Mouse (Mus musculus) hindbrain, embryonic 16.5 days (tissue): ENCODE measurements at regions not wholly inside any gene's neighbourhood (a gene's known extent, or its start where the extent isn't known, plus 50 kb on each side); places are given as distances from the start of the nearest gene placed in this dataset.
"Not testable (repeated sequence)": the region's sequence is repeated elsewhere in the genome, so short reads cannot be mapped to it uniquely, and the experiment has no call there.

Experiments used
- ATAC-seq: fragments of 200-750 bp; cut with Nextera tagmentation; 2 replicates; pipeline ENCODE4 v1.8.0; 2017; ENCODE audit warnings: moderate TSS enrichment, moderate library complexity
- H3K27ac ChIP-seq: fragments of 300-500 bp; sonication (generic); 2 replicates; pipeline ENCODE4 v1.5.1; 2014; ENCODE audit warnings: low read depth, mild to moderate bottlenecking, control low read depth, low read length, moderate library complexity
- H3K27me3 ChIP-seq: fragments of 300-500 bp; sonication (generic); replicated peaks from 2 replicates; pipeline ENCODE4 v1.6.1; 2014; ENCODE audit warnings: low read length; ENCODE audit not compliant: control insufficient read depth, insufficient read depth
- H3K36me3 ChIP-seq: fragments of 300-500 bp; sonication (generic); 2 replicates; pipeline ENCODE4 v1.6.1; 2014; ENCODE audit warnings: mild to moderate bottlenecking, low read length, moderate library complexity, mixed read lengths; ENCODE audit not compliant: control insufficient read depth, insufficient read depth
- H3K4me1 ChIP-seq: fragments of 300-500 bp; sonication (generic); 2 replicates; pipeline ENCODE4 v1.6.1; 2014; ENCODE audit warnings: low read depth, low read length; ENCODE audit not compliant: control insufficient read depth, insufficient read depth
- H3K4me2 ChIP-seq: fragments of 300-500 bp; sonication (generic); 2 replicates; pipeline ENCODE4 v1.6.1; 2014; ENCODE audit warnings: mild to moderate bottlenecking, low read length, control low read depth, moderate library complexity
- H3K4me3 ChIP-seq: fragments of 300-500 bp; sonication (generic); 2 replicates; pipeline ENCODE4 v1.5.1; 2014; ENCODE audit warnings: mild to moderate bottlenecking, low read length, control low read depth, moderate library complexity
- H3K9ac ChIP-seq: fragments of 300-500 bp; sonication (generic); 2 replicates; pipeline ENCODE4 v1.6.1; 2014; ENCODE audit warnings: low read depth, mild to moderate bottlenecking, control low read depth, low read length, moderate library complexity
- H3K9me3 ChIP-seq: fragments of 300-500 bp; sonication (generic); 2 replicates; pipeline ENCODE4 v1.6.1; 2014; ENCODE audit warnings: mild to moderate bottlenecking, low read length, moderate library complexity; ENCODE audit not compliant: control insufficient read depth
- WGBS: fragments of 180-500 bp; shearing (Covaris S2); extraction: QIAGEN DNeasy Blood & Tissue Kit; methylation state at CpG from one replicate; pipeline ENCODE4 v1.1.7; 2014; 5-methylcytosine and 5-hydroxymethylcytosine counted together

- Histone ChIP-seq H3K27me3 (no peaks in the 10 kb centered on the region), H3K9ac (no peak overlapping the region), H3K9me3 (no peaks in the 10 kb centered on the region), H3K4me3 (no peak overlapping the region), H3K4me2 (no peak overlapping the region), H3K36me3 (no peaks in the 10 kb centered on the region), H3K27ac (no peak overlapping the region), H3K4me1 (no peaks in the 10 kb centered on the region)
- ATAC-seq = no peak
- 64% methylated on average over 5 of the region's 5 CpGs for WGBS
Observed at GRCm38 (mm10) chr6:144919750-144920149, 138.0 kb upstream of the Sox5 start.

DNA sequence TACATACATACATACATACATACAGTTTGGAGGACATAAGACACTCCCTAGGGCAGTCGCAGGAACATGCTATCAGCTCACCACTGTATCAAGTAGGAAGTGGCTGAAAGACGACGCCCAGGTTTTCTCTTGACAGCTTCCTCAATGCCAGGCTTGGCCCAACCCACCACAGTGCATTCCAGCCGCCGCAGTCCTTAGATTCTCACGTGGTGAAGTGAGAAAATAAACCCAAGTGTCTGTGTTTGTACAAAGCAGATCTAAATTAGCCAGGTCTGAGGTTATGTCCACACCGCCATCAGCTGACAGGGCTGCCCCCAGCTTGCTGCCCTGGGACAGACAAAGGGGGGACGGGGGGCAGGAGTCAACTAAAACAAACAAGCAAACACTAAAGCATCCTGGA, 135.4 kb upstream of the Sox5 start:
- H3K4me3 ChIP-seq = no peak overlapping the region
- no peak overlapping the region for H3K27ac ChIP-seq
- no peak overlapping the region for H3K9ac ChIP-seq
- H3K9me3 ChIP-seq = no peaks in the 10 kb centered on the region
- H3K27me3 ChIP-seq = no peaks in the 10 kb centered on the region
- no peak for ATAC-seq
- no peaks in the 10 kb centered on the region for H3K36me3 ChIP-seq
- no peak overlapping the region for H3K4me2 ChIP-seq
- no peaks in the 10 kb centered on the region for H3K4me1 ChIP-seq
- WGBS = 63% methylated on average over 8 of the region's 8 CpGs

GRCm38 (mm10) chr6:144911781-144912180, 130.0 kb upstream of the Sox5 start:
- Histone ChIP-seq H3K9ac (no peak overlapping the region), H3K4me2 (no peak overlapping the region), H3K36me3 (no peaks in the 10 kb centered on the region), H3K4me3 (no peak overlapping the region), H3K27me3 (no peaks in the 10 kb centered on the region), H3K4me1 (no peaks in the 10 kb centered on the region), H3K27ac (no peak overlapping the region), H3K9me3 (no peaks in the 10 kb centered on the region)
- WGBS = 74% methylated on average over 7 of the region's 7 CpGs
- no peak for ATAC-seq

DNA sequence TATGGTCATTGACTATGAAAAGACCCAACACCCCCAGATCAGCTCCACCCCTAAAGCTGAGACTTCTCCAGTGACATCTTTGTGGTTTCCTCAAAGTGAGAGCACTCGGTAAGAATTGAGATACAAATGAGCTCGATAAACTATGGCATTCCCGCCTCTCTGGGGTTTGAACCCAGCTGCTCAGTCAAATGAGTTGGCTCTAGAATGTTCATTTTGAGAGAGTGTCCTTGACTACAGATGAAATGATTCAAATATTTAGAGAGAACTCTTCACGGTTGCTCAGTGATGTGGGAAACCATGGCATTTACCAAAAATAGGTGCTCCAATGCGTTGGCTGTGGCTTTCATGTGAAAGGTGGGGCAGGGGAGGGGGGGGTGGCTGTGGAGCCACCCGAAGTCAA, 128.6 kb upstream of the Sox5 start:
- no peak for ATAC-seq
- no peak overlapping the region for H3K4me2 ChIP-seq
- H3K9ac ChIP-seq = no peak overlapping the region
- no peaks in the 10 kb centered on the region for H3K9me3 ChIP-seq
- 81% methylated on average over 6 of the region's 6 CpGs for WGBS
- H3K36me3 ChIP-seq = no peaks in the 10 kb centered on the region
- no peak overlapping the region for H3K4me3 ChIP-seq
- H3K27ac ChIP-seq = no peak overlapping the region
- no peaks in the 10 kb centered on the region for H3K4me1 ChIP-seq
- H3K27me3 ChIP-seq = no peaks in the 10 kb centered on the region

GRCm38 (mm10) chr6:144908646-144909045, 126.9 kb upstream of the Sox5 start:
- no peak overlapping the region for H3K9ac ChIP-seq
- no peak overlapping the region for H3K27ac ChIP-seq
- no peak overlapping the region for H3K4me3 ChIP-seq
- no peaks in the 10 kb centered on the region for H3K9me3 ChIP-seq
- 95% methylated on average over 11 of the region's 11 CpGs for WGBS
- no peak overlapping the region for H3K4me2 ChIP-seq
- H3K27me3 ChIP-seq = no peaks in the 10 kb centered on the region
- no peaks in the 10 kb centered on the region for H3K4me1 ChIP-seq
- ATAC-seq = no peak
- H3K36me3 ChIP-seq = no peaks in the 10 kb centered on the region

GRCm38 (mm10) chr6:144903156-144903555, 121.4 kb upstream of the Sox5 start:
- Histone ChIP-seq H3K27me3 (no peaks in the 10 kb centered on the region), H3K9me3 (no peaks in the 10 kb centered on the region), H3K9ac (no peak overlapping the region), H3K4me2 (no peak overlapping the region), H3K4me1 (no peaks in the 10 kb centered on the region), H3K36me3 (no peaks in the 10 kb centered on the region), H3K4me3 (no peak overlapping the region), H3K27ac (no peak overlapping the region)
- 42% methylated on average over 10 of the region's 10 CpGs for WGBS
- ATAC-seq = no peak

- ATAC-seq = no peak; the same call in 1 of the 2 replicates
- no peak overlapping the region for H3K4me2 ChIP-seq
- no peaks in the 10 kb centered on the region for H3K9me3 ChIP-seq
- no peaks in the 10 kb centered on the region for H3K4me1 ChIP-seq
- no peaks in the 10 kb centered on the region for H3K36me3 ChIP-seq
- 72% methylated on average over 20 of the region's 20 CpGs for WGBS
- no peak overlapping the region for H3K27ac ChIP-seq
- no peaks in the 10 kb centered on the region for H3K27me3 ChIP-seq
- H3K9ac ChIP-seq = no peak overlapping the region
- no peak overlapping the region for H3K4me3 ChIP-seq
Observed at GRCm38 (mm10) chr6:144902267-144902995, 120.7 kb upstream of the Sox5 start.

DNA sequence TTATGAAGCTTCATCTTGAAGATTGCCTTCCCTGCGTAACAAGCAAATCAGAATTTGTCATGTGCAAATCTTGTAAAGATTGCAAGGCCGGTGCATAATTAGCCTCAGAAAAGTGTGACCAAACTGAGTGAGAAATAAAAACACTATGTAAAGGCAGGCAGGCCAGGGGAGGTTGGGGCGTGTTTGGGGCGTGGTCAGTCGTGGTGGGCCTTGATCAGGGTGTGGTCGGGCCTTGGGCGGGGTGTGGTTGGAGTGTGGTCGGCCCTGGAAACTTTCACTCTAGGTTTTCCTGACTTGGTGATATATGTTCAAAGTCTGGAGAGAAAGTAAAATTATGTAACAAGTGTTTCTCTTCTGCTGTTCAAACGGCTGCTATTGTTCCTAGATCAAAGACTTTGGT, 120.0 kb upstream of the Sox5 start:
- Histone ChIP-seq H3K4me1 (no peaks in the 10 kb centered on the region), H3K4me3 (no peak overlapping the region), H3K27ac (no peak overlapping the region), H3K27me3 (no peaks in the 10 kb centered on the region), H3K36me3 (no peaks in the 10 kb centered on the region), H3K4me2 (no peak overlapping the region), H3K9ac (no peak overlapping the region), H3K9me3 (no peaks in the 10 kb centered on the region)
- WGBS = 72% methylated on average over 9 of the region's 9 CpGs
- ATAC-seq = no peak

- H3K4me3 ChIP-seq, ATAC-seq, H3K4me1 ChIP-seq, H3K36me3 ChIP-seq, H3K9me3 ChIP-seq, H3K27me3 ChIP-seq, H3K27ac ChIP-seq, H3K4me2 ChIP-seq, H3K9ac ChIP-seq: not testable (repeated sequence)
- 92% methylated on average over 7 of the region's 7 CpGs for WGBS
Observed at GRCm38 (mm10) chr6:144900858-144901257, 119.1 kb upstream of the Sox5 start.

DNA sequence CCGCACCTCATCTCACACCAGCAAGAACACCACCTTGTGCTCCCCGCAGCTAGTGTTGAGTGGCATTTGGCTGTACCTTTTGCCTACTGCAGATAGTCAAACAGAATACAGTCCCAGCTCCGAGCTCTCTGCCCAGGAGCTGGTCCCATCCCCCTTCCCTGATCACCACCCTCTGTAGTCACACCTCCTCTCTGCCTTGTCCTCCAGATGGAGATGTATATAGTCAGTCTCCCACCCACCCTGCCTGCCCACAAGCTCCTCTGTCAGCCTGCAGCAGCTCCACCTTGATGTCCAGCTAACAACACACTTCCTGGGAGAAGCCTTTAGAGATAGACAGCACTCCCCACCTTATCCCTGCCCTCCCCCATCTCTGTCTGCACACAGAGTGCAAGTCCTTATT, 115.7 kb upstream of the Sox5 start:
- no peaks in the 10 kb centered on the region for H3K36me3 ChIP-seq
- no peak overlapping the region for H3K4me3 ChIP-seq
- no peak overlapping the region for H3K9ac ChIP-seq
- no peaks in the 10 kb centered on the region for H3K9me3 ChIP-seq
- H3K27ac ChIP-seq = no peak overlapping the region
- no peaks in the 10 kb centered on the region for H3K27me3 ChIP-seq
- H3K4me2 ChIP-seq = no peak overlapping the region
- ATAC-seq = no peak
- WGBS = 87% methylated on average over 3 of the region's 3 CpGs
- H3K4me1 ChIP-seq = no peaks in the 10 kb centered on the region
